Mouse (Mus musculus) ES-Bruce4 (cell line): Measurements from ENCODE around the gene Daam1. TPM values are rescaled to one million over a fixed set of nuclear protein-coding genes. Genes with fewer than 3 reads are reported as not detected.
A peak's percentile ranks its signal among the peaks of the same experiment; 100 is the strongest.

Experiments
- H3K27ac ChIP-seq: 2 replicates; pipeline ENCODE4 v1.5.1; 2012; ENCODE audit warnings: low read length, inconsistent platforms; ENCODE audit not compliant: insufficient read depth
- H3K27me3 ChIP-seq: 2 replicates; pipeline ENCODE4 v1.6.1; 2012; ENCODE audit warnings: mild to moderate bottlenecking, low read length, inconsistent platforms; ENCODE audit not compliant: control insufficient read depth, poor library complexity, insufficient read depth, severe bottlenecking
- H3K36me3 ChIP-seq: 2 replicates; pipeline ENCODE4 v1.6.1; 2012; ENCODE audit warnings: inconsistent platforms, mild to moderate bottlenecking, low read length, moderate library complexity; ENCODE audit not compliant: control insufficient read depth, poor library complexity, insufficient read depth, severe bottlenecking
- H3K4me1 ChIP-seq: one replicate; pipeline ENCODE4 v1.8.1; 2011; ENCODE audit warnings: low read length; ENCODE audit not compliant: control insufficient read depth, insufficient read depth
- H3K4me3 ChIP-seq: 2 replicates; pipeline ENCODE4 v1.5.1; 2011; ENCODE audit warnings: low read depth, mild to moderate bottlenecking, low read length
- H3K9ac ChIP-seq: 2 replicates; pipeline ENCODE4 v1.6.1; 2012; ENCODE audit warnings: low read depth, mild to moderate bottlenecking, inconsistent platforms; ENCODE audit not compliant: poor library complexity, severe bottlenecking
- H3K9me3 ChIP-seq: replicated peaks from 2 replicates; pipeline ENCODE4 v1.6.1; 2012; ENCODE audit warnings: mild to moderate bottlenecking, low read length, inconsistent platforms; ENCODE audit not compliant: control insufficient read depth, poor library complexity, insufficient read depth, severe bottlenecking
- CTCF ChIP-seq: IDR thresholded peaks from one replicate; pipeline ENCODE4 v1.8.1; 2011; ENCODE audit warnings: low read depth, low read length
- EP300 ChIP-seq: IDR thresholded peaks from 2 replicates; pipeline ENCODE4 v1.6.1; 2011; ENCODE audit warnings: low read depth, low read length; ENCODE audit not compliant: insufficient read depth
- POLR2A ChIP-seq: IDR thresholded peaks from one replicate; pipeline ENCODE4 v1.8.1; 2011; ENCODE audit warnings: low read length; ENCODE audit not compliant: insufficient read depth
- polyA plus RNA-seq: library from polyadenylated mRNA; stranded (reverse); fragments of >200 nt; gene quantifications from 2 replicates; pipeline ENCODE4 v1.2.4, GENCODE M21; 2011; ENCODE audit warnings: low read depth; ENCODE audit not compliant: missing spikeins, insufficient read depth, insufficient read length

The Daam1 gene
- polyA plus RNA-seq, 1 experiment = 33.0 TPM

DNA sequence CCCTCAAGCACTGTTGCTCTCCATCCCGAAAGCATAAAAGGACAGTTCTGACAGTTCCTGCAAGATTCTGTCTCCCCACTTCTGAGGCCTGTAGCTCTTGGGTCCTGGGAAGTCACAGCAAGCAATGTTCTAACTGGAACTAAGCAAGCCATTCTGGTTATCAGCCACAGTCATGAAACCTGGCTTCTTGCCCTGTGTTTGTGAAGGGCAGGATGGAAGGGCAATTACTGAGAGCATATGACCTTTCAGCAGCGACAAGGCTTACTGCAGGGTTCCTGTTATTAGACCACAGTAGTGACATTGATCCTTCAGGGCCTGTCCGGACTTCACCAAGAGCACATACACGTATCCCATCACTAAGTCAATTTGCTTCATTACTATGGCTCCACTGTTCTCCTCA lies 167.8 kb downstream of the Daam1 start:
- Histone ChIP-seq H3K36me3 (no peaks in the 10 kb centered on the region), H3K27me3 (no peaks in the 10 kb centered on the region), H3K4me1 (no peaks in the 10 kb centered on the region), H3K9me3 (no peaks in the 10 kb centered on the region), H3K27ac (no peak overlapping the region), H3K9ac (no peak overlapping the region), H3K4me3 (no peak overlapping the region)
- TF ChIP-seq CTCF = no peak
- TF ChIP-seq POLR2A = no peak
- no peak for TF ChIP-seq EP300

GRCm38 (mm10) chr12:71999671-72000070 lies 168.8 kb downstream of the Daam1 start:
- Histone ChIP-seq H3K4me1 (no peaks in the 10 kb centered on the region), H3K9ac (no peak overlapping the region), H3K4me3 (no peak overlapping the region), H3K36me3 (no peaks in the 10 kb centered on the region), H3K27ac (no peak overlapping the region), H3K9me3 (no peaks in the 10 kb centered on the region), H3K27me3 (no peaks in the 10 kb centered on the region)
- no peak for TF ChIP-seq CTCF
- TF ChIP-seq EP300 = no peak
- TF ChIP-seq POLR2A = no peak

GRCm38 (mm10) chr12:72001811-72002210 lies 170.9 kb downstream of the Daam1 start:
- Histone ChIP-seq H3K9ac (no peak overlapping the region), H3K4me1 (no peaks in the 10 kb centered on the region), H3K9me3 (no peaks in the 10 kb centered on the region), H3K27ac (no peak overlapping the region), H3K27me3 (no peaks in the 10 kb centered on the region), H3K4me3 (no peak overlapping the region), H3K36me3 (no peaks in the 10 kb centered on the region)
- TF ChIP-seq EP300 (no peak), POLR2A (no peak), CTCF (no peak)

DNA sequence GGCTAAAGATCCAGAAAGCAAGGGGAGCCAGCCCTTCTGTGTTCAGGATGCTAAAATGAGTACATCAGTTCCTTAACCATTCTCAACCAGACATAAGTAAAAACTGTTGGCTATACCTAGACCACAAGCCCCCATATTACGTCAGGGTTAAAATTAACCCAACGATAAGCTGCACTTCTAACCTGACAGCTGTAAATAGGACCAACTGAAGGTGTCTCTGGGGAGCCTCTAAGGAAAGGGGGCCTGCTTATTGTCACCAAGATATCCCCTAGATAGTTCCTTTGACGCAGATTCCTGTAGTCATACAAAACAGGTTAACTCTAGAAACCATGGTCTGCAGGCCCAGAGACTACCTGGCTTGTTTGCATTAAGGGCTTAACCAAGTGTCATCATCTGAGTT lies 174.4 kb downstream of the Daam1 start:
- TF ChIP-seq POLR2A = no peak
- no peak for TF ChIP-seq EP300
- TF ChIP-seq CTCF = no peak
- Histone ChIP-seq H3K9me3 (no peaks in the 10 kb centered on the region), H3K4me3 (no peak overlapping the region), H3K27me3 (no peaks in the 10 kb centered on the region), H3K36me3 (no peaks in the 10 kb centered on the region), H3K9ac (no peak overlapping the region), H3K27ac (no peak overlapping the region), H3K4me1 (no peaks in the 10 kb centered on the region)

DNA sequence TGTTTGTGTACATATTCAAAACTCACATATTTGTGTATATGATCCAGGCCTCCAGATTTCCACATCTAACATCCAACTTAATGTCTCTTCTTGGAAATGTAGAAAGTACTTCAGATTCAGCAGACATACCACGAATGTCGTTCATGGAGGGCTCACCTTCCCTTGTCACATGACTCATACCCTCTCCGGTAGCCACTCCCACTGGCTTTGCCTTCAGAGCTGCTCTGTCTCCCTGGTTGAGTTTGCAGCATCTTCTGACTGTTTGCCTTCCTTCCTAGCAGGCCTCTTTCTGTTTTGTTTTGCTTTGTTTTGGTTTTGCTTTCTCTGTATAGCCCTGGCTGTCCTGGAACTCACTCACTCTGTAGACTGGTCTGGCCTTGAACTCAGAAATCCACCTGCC lies 176.8 kb downstream of the Daam1 start:
- Histone ChIP-seq H3K4me1 (no peaks in the 10 kb centered on the region), H3K27me3 (no peaks in the 10 kb centered on the region), H3K9me3 (no peaks in the 10 kb centered on the region), H3K4me3 (no peak overlapping the region), H3K9ac (no peak overlapping the region), H3K27ac (0 out of 2 replicates have a peak overlapping the region, but pooled peaks have one; percentile 42), H3K36me3 (no peaks in the 10 kb centered on the region)
- TF ChIP-seq POLR2A (no peak), EP300 (no peak), CTCF (no peak)

DNA sequence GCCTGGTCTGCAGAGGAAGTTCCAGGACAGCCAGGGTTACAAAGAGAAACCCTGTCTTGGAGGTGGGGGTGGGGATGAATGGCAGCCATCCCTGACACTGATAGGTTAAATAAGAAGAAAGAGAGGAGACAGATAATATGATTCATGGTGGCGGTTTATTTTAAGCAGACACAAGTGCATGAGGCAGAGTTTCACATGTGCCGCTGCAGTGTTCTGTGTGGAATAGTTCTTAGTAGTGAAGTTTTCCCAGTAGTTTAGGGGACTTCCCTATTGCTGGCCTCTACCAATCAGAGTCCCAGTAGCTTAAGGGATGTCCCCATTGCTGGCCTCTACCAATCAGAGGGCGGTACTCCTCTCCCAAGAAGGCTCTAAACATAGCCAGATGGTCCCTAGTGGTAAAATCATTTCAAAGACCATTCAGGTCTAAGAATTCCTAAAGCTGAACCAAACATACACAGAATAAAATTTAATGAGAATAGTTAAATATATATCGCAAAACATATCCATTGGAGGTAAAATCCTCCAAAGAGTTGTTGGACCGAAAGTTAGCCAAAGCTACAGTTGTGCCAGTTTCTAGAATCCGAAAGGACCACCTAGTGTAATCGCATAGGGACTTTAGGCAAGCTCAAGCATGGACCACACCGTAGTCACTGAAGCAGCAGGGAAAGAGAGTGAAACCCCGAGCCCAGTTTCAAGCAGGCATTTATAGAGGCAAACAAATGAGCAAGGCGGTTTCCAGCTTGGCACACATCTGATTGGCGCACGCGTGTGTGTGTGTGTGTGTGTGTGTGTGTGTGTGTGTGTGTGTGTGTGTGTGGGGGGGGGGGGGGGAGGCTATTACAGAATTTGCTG lies 178.4 kb downstream of the Daam1 start:
- H3K9me3 ChIP-seq = no peaks in the 10 kb centered on the region
- H3K9ac ChIP-seq = no peak overlapping the region
- no peak overlapping the region for H3K4me3 ChIP-seq
- H3K27ac ChIP-seq = no peak overlapping the region
- no peaks in the 10 kb centered on the region for H3K36me3 ChIP-seq
- no peaks in the 10 kb centered on the region for H3K4me1 ChIP-seq
- H3K27me3 ChIP-seq = no peaks in the 10 kb centered on the region; the same call in 1 of the 2 replicates
- TF ChIP-seq CTCF (no peak), EP300 (no peak), POLR2A (no peak)
